Mouse (Mus musculus): ENCODE measurements around the gene Sdhc. TPM values are rescaled to one million over a fixed set of nuclear protein-coding genes. Genes with fewer than 3 reads are reported as not detected.
"Not testable (repeated sequence)": the region's sequence is repeated elsewhere in the genome, so short reads cannot be mapped to it uniquely, and the experiment has no call there.

Gene Sdhc
- polyA plus RNA-seq, 1 experiment from 2014 or later: 291 TPM

- 3% methylated on average over 10 of the region's 10 CpGs for WGBS
- not testable (repeated sequence) for H3K27me3 ChIP-seq (ENCODE audit: control insufficient read depth, insufficient read depth, low read length); H3K36me3 ChIP-seq (ENCODE audit: control insufficient read depth, insufficient read depth, low read length); ATAC-seq (ENCODE audit: low FRiP score, low TSS enrichment); H3K4me1 ChIP-seq (ENCODE audit: control insufficient read depth, insufficient read depth, low read length); H3K9me3 ChIP-seq (ENCODE audit: control insufficient read depth, low read length); H3K27ac ChIP-seq (ENCODE audit: low read depth, low read length); H3K9ac ChIP-seq (ENCODE audit: low read depth, low read length)
- Histone ChIP-seq H3K4me3 (ENCODE audit: low read length) (peak overlapping the region; percentile 7; the same call in 1 of the 2 replicates), H3K4me2 (replicated peaks; ENCODE audit: low read depth, low read length) (peak overlapping the region; percentile 28; the same call in 1 of the 2 replicates)
These were observed 62.0 kb downstream of the Sdhc start for GRCm38 (mm10) chr1:171088237-171088869.

- no peaks in the 10 kb centered on the region for H3K4me1 ChIP-seq (ENCODE audit: control insufficient read depth, insufficient read depth, low read length)
- H3K4me3 ChIP-seq (ENCODE audit: low read length): peak overlapping the region; percentile 48
- H3K9ac ChIP-seq (ENCODE audit: low read depth, low read length): peak overlapping the region; percentile 50; the same call in 1 of the 2 replicates
- H3K27me3 ChIP-seq (ENCODE audit: control insufficient read depth, insufficient read depth, low read length): peaks cover 7% of the 10 kb centered on the region; the same call in 1 of the 2 replicates
- H3K9me3 ChIP-seq (ENCODE audit: control insufficient read depth, low read length): no peaks in the 10 kb centered on the region
- H3K27ac ChIP-seq (ENCODE audit: low read depth, low read length): no peak overlapping the region
- H3K4me2 ChIP-seq (replicated peaks; ENCODE audit: low read depth, low read length): peak overlapping the region; percentile 72
- 0% methylated on average over 26 of the region's 26 CpGs for WGBS
- H3K36me3 ChIP-seq (ENCODE audit: control insufficient read depth, insufficient read depth, low read length): no peaks in the 10 kb centered on the region
- ATAC-seq (ENCODE audit: low FRiP score, low TSS enrichment): no peak
These were observed 64.7 kb downstream of the Sdhc start for GRCm38 (mm10) chr1:171085718-171086117.

- H3K4me3 ChIP-seq (ENCODE audit: low read length); H3K4me2 ChIP-seq (replicated peaks; ENCODE audit: low read depth, low read length); H3K36me3 ChIP-seq (ENCODE audit: control insufficient read depth, insufficient read depth, low read length); H3K9ac ChIP-seq (ENCODE audit: low read depth, low read length); H3K27ac ChIP-seq (ENCODE audit: low read depth, low read length); H3K4me1 ChIP-seq (ENCODE audit: control insufficient read depth, insufficient read depth, low read length); H3K9me3 ChIP-seq (ENCODE audit: control insufficient read depth, low read length): not testable (repeated sequence)
- WGBS: 36% methylated on average over 9 of the region's 17 CpGs
- ATAC-seq (ENCODE audit: low FRiP score, low TSS enrichment): peak; percentile 29
- peaks cover 14% of the 10 kb centered on the region; the same call in 1 of the 2 replicates for H3K27me3 ChIP-seq (ENCODE audit: control insufficient read depth, insufficient read depth, low read length)
These were observed 68.7 kb downstream of the Sdhc start for GRCm38 (mm10) chr1:171081512-171082231.

- not testable (repeated sequence) for H3K4me3 ChIP-seq (ENCODE audit: low read length); H3K9ac ChIP-seq (ENCODE audit: low read depth, low read length); H3K27me3 ChIP-seq (ENCODE audit: control insufficient read depth, insufficient read depth, low read length); H3K9me3 ChIP-seq (ENCODE audit: control insufficient read depth, low read length); H3K4me1 ChIP-seq (ENCODE audit: control insufficient read depth, insufficient read depth, low read length); H3K27ac ChIP-seq (ENCODE audit: low read depth, low read length); H3K4me2 ChIP-seq (replicated peaks; ENCODE audit: low read depth, low read length); H3K36me3 ChIP-seq (ENCODE audit: control insufficient read depth, insufficient read depth, low read length)
- WGBS: no CpG with 5 or more reads among the region's 43 CpGs
- ATAC-seq (ENCODE audit: low FRiP score, low TSS enrichment): peak; percentile 41
These were observed 70.6 kb downstream of the Sdhc start for GRCm38 (mm10) chr1:171079825-171080224.

GRCm38 (mm10) chr1:171079345-171079744, 71.1 kb downstream of the Sdhc start:
- not testable (repeated sequence) for H3K9ac ChIP-seq (ENCODE audit: low read depth, low read length); H3K4me2 ChIP-seq (replicated peaks; ENCODE audit: low read depth, low read length); H3K4me3 ChIP-seq (ENCODE audit: low read length); H3K9me3 ChIP-seq (ENCODE audit: control insufficient read depth, low read length); H3K27ac ChIP-seq (ENCODE audit: low read depth, low read length); H3K36me3 ChIP-seq (ENCODE audit: control insufficient read depth, insufficient read depth, low read length); H3K27me3 ChIP-seq (ENCODE audit: control insufficient read depth, insufficient read depth, low read length); H3K4me1 ChIP-seq (ENCODE audit: control insufficient read depth, insufficient read depth, low read length)
- WGBS: 0% methylated on average over 1 of the region's 35 CpGs
- ATAC-seq (ENCODE audit: low FRiP score, low TSS enrichment): peak; percentile 51

GRCm38 (mm10) chr1:171078419-171078818, 72.0 kb downstream of the Sdhc start:
- H3K27ac ChIP-seq (ENCODE audit: low read depth, low read length); ATAC-seq (ENCODE audit: low FRiP score, low TSS enrichment); H3K9me3 ChIP-seq (ENCODE audit: control insufficient read depth, low read length); H3K9ac ChIP-seq (ENCODE audit: low read depth, low read length); H3K27me3 ChIP-seq (ENCODE audit: control insufficient read depth, insufficient read depth, low read length); H3K4me2 ChIP-seq (replicated peaks; ENCODE audit: low read depth, low read length); H3K4me1 ChIP-seq (ENCODE audit: control insufficient read depth, insufficient read depth, low read length); H3K4me3 ChIP-seq (ENCODE audit: low read length); H3K36me3 ChIP-seq (ENCODE audit: control insufficient read depth, insufficient read depth, low read length): not testable (repeated sequence)
- 21% methylated on average over 11 of the region's 12 CpGs for WGBS

GRCm38 (mm10) chr1:171077955-171078354, 72.4 kb downstream of the Sdhc start:
- not testable (repeated sequence) for H3K4me1 ChIP-seq (ENCODE audit: control insufficient read depth, insufficient read depth, low read length); H3K9ac ChIP-seq (ENCODE audit: low read depth, low read length); H3K27ac ChIP-seq (ENCODE audit: low read depth, low read length); H3K27me3 ChIP-seq (ENCODE audit: control insufficient read depth, insufficient read depth, low read length); H3K36me3 ChIP-seq (ENCODE audit: control insufficient read depth, insufficient read depth, low read length); H3K9me3 ChIP-seq (ENCODE audit: control insufficient read depth, low read length)
- peak; percentile 11 for ATAC-seq (ENCODE audit: low FRiP score, low TSS enrichment)
- Histone ChIP-seq H3K4me2 (replicated peaks; ENCODE audit: low read depth, low read length) (peak overlapping the region; percentile 34; the same call in 1 of the 2 replicates), H3K4me3 (ENCODE audit: low read length) (peak overlapping the region; percentile 19; the same call in 1 of the 2 replicates)
- WGBS: under 1% methylated on average over 17 of the region's 27 CpGs

GRCm38 (mm10) chr1:171077192-171077591, 73.2 kb downstream of the Sdhc start:
- H3K36me3 ChIP-seq (ENCODE audit: control insufficient read depth, insufficient read depth, low read length); H3K9me3 ChIP-seq (ENCODE audit: control insufficient read depth, low read length); H3K9ac ChIP-seq (ENCODE audit: low read depth, low read length); H3K27ac ChIP-seq (ENCODE audit: low read depth, low read length); H3K27me3 ChIP-seq (ENCODE audit: control insufficient read depth, insufficient read depth, low read length); ATAC-seq (ENCODE audit: low FRiP score, low TSS enrichment); H3K4me3 ChIP-seq (ENCODE audit: low read length); H3K4me2 ChIP-seq (replicated peaks; ENCODE audit: low read depth, low read length); H3K4me1 ChIP-seq (ENCODE audit: control insufficient read depth, insufficient read depth, low read length): not testable (repeated sequence)
- WGBS: 42% methylated on average over 5 of the region's 5 CpGs
